Mouse (Mus musculus) megakaryocyte, adult 5-6 weeks (primary cell): ENCODE results near the gene Prkg1. TPM values are rescaled to one million over a fixed set of nuclear protein-coding genes. Genes with fewer than 3 reads are reported as not detected.
A peak's percentile ranks its signal among the peaks of the same experiment; 100 is the strongest.

Experiments
- ATAC-seq: 2 replicates; pipeline ENCODE4 v1.8.0; 2016; ENCODE audit warnings: mild to moderate bottlenecking, inconsistent platforms; ENCODE audit not compliant: poor library complexity, severe bottlenecking
- total RNA-seq, 2 experiments: library from RNA; stranded (forward) in 1 of 2; stranded (reverse) in 1 of 2; fragments of 153-499, 151-499 nt in 1 of 2; fragments of 221-1000, 200-1000 nt in 1 of 2; gene quantifications; 2 replicates each; pipeline versions ENCODE4 v1.2.3 to v1.2.4; 2015 to 2017

Gene Prkg1
- total RNA-seq, 2 experiments from 2014 or later: 0.11 TPM

DNA sequence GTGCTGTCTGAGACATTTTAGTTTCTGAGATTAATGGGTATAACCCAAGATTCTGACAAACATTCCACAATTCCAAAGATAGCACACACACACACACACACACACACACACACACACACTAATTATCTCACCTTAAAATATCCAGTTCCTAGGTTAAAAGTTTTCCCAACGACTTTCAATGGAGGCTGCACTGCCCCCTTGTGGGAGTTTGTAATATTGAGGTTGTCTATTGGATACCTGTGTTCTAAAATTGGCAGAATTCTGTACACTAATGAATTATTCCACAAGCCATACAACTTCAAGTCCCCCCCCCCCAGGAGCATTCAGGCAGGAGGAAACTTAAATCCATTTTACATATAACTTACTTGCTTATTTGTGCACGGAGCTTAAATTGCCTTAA lies 18.2 kb downstream of the Prkg1 start:
- ATAC-seq: peak; percentile 45; the same call in 1 of the 2 replicates

DNA sequence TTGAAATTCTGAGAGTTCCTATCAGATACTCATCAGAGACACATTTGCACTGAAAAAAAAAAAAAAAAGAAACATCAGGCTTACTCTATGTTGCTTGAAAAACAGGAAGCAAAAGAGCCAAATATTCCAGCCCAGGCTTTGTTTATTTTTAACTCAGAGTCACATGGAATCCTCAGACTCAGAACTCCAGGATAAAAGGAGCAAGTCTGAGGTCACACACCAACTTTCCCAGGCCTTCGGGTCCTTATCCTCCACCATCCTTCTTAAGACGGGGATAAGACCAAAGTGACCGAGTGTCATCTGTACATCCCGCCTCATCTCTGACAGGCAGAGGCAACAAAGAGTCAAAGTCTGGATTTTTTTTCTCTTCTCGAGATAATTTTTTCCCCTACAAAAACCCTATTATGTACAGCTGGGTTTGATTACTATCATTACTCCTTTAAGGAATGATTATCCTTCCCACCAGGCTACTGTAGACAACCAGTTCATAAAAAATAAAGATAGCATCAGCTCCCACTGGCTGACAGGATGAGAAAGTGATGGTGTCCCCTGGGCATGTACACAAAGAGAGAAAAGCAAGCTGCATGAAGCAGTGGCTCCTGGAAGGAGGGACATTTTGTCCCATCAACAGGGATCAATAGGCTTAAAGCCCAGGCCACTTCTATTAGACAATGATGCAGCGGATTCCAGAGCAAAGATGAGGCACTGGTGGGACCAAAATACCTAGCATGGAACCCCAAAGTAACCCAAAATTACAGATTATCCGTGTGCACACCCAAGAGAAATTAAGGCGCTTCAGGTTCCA lies 21.4 kb downstream of the Prkg1 start:
- no peak for ATAC-seq

DNA sequence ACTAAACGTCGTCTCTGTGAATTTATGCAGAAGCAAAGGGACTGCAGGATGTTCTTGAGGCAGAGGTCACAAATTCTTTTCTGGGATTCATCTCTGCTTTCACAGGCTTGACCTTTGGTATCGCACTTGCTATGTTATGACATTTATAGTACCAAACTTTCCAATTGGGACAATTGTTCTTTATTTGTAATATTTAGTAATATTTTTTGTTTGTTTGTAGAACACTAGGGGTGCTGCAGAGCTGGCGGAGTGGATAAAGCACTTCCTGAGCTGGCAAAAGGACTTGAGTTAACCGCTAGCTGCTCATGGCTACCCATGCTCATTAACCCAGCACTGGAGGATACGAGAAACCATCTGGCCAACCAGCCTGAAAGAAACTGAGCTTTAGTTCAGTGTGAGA lies 49.9 kb downstream of the Prkg1 start:
- no peak for ATAC-seq

DNA sequence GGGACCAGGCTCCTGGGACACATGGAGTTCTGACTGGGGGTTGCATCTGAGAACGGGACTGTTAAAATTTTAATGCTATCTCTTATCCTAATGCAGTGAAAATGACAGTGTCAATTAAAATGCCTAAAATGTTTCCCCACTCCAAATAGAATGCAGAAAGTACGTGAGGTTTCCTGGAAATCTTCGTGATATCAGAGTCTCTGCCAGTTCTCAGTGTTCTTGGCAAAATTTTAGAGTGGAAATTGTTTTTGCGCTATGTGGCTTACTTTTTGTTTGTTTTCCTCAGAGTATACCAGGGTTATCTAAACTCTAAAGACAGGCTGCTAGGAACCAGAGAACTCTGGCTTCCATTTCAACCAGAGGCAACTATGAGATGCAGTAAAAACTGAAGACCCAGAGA lies 50.4 kb downstream of the Prkg1 start:
- ATAC-seq: no peak

DNA sequence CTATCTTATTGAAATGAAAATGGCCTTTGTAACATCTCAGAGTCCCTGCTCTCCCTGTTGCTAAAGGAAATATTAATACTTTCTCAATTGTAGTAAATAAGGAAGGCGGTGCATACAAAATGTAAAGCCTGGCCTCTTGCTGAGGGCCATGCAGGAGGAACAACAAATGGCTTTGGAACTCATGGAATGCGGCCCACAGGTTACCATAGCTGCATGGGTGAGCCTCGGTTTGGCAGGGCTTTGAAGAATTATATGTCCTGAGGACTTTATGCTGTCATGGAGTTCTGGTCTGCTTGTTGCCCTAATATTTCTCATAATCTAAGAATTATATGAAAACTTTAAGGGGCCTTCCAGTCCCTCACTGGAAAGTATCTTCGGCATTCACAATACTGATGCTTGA lies 51.5 kb downstream of the Prkg1 start:
- ATAC-seq: no peak

DNA sequence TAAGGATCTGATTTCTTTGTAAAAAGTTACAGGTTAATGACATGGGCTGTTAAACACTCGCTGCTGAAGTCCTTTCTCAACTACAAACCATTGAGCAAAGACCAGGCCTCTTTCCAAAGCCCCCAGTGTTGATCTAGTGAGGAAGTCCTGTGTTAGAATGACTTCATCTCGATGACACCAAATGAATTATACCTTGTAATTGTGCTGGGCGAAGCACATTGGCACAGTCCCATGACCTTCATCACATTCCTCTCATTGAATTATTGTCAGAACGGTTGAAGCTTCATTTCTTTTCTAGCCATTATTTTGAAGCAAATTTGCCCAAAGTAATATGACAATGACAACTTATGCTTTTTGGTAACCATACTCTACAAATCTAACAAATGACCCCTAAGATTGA lies 54.5 kb downstream of the Prkg1 start:
- ATAC-seq: no peak

DNA sequence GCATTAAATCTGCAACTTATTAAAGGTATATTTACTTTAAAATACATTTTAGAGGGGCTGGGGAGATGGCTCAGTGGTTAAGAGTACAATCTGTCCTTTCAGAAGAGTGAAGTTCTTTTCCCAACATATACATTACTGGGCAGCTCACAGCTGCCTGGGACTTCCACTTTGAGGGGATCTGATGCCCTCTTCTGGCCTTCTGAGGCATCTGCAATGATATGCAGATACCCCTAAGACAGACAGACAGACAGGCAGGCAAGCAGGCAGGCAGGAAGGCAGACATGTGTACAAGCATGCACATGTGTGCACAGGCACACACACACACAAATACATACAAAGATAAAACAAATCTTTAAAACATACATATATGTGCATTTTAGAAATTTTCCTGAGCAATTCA lies 60.8 kb downstream of the Prkg1 start:
- no peak for ATAC-seq

DNA sequence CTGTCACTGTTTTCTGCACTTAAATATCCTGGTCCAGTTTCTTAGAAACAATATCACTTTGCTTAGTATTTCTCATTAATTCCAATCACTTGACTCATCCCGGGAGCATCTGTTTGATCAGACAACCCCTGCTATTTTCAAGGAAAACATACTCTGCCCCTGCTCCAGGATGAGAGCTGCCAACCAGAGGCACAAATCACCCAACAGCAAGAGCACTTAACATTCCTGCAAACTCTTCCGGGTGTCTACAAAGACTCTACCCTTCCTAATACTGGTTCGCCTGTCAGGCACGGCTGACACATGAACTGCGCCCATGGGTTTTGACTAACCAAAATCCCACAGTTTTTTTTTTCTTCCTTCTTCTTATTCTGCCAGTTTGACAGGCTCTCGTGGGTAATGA lies 65.9 kb downstream of the Prkg1 start:
- ATAC-seq: no peak

DNA sequence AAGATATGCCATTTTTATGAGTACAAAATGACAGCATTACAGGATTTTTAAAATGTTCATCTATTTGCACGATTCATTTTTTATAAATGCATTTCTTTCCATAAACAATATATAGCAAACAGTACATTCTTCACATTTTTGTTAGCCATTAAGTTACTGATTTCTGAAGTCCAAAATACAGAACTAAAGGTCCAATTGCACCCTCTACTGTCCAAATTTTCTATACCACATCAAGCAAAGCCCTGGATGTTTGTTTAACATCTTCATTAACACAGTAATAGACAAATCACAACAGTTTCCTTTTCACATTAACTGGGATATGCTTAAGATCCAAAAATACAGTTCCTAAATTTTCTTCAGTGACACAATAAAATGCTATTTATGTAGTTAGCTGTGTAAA lies 84.0 kb downstream of the Prkg1 start:
- no peak for ATAC-seq

DNA sequence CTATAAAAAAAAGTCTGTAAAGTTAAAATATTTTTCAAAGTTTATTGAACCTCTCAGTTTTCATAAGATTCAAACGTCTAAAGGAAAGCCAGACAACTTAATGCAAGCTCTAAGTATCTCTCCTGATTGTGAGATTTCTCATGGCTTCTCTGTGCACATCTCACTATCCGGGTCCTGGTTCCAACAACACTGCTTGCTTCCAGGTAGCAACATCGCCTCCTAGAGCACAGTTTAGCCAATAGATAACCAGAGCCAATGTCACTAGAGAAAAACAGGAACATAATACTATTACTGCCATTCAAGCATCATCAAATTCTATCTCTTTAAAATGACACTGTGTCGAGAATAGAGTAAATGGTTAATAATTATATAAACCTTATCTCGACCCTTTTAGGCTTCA lies 86.5 kb downstream of the Prkg1 start:
- no peak for ATAC-seq

DNA sequence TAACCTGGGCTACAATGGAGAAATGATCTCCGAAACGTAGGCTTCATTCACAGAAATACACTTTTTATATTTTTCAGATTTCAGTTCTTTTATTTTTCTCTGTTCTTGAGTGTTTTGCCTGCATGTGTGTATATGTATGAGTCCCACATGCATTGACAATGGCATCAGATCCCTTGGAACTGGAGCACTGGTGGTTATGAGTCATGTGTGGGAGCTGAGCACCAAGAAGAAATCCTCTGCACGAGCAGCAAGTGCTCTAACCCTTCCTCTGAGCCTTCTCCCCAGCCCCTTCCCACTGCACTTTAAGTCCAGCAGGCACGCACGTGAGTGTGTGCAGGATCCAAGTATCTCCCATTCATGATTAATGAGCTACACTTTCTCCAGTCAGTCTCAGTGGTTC lies 93.1 kb downstream of the Prkg1 start:
- ATAC-seq: no peak

DNA sequence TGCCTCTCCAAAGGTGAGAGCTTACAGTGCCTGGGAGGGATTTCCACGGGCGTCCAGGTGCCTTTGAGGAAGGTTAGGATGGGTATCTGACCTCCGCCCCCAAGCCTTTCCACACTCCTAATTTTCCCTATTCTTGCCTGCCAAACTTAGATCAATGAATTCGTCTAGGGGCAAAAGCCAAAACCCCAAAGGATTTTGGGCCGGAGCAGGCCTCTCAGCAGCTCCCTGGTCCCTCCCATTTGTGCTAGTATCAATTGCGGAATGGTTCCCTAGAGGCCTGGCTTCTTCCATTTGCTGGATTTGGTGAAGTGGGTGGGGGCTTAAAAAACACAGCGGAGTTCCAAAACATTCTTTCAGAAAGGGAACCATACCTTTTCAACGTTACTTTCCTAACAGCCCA lies 99.8 kb downstream of the Prkg1 start:
- ATAC-seq: no peak

DNA sequence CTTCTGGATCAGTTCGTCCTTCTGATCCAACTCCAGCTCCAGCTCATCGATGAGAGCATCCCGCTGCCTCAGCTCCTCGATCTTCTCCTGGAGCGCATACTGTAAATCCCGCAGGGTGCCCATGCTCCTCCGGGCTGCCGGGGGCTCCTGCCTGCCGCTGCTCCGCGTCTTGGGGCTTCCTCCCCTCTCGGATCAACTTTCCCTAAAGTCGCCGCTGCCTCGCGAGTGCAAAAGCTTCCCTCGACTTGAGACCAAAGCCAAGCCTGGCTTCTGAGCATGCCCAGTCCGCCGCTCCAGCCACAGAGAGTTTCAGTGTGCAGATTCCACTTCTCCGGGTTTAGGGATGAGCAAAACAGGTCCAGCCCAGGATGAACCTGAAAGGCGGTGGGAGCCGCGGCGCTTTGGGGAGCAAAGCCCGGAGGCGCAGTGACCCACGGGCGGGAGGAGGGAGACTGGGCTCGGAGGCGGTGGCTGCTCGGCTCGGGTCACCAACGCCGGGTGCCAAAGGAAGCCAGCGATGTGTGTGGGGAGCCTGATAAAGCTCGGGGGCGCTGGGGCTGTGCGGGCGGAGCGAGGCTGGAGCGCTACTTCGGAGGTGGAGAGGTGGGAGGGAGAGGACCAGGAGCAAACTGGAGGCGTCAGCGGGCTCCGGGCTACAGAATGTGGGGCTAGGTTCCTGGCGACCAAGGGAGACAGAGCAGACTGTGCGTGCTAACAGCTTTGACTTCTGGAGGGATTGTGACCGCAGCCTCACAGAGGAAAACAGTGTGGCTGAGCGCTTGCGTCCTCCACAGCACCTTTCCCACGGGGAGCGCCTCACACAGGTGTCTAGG lies 100.5 kb downstream of the Prkg1 start:
- peak; percentile 51 for ATAC-seq

DNA sequence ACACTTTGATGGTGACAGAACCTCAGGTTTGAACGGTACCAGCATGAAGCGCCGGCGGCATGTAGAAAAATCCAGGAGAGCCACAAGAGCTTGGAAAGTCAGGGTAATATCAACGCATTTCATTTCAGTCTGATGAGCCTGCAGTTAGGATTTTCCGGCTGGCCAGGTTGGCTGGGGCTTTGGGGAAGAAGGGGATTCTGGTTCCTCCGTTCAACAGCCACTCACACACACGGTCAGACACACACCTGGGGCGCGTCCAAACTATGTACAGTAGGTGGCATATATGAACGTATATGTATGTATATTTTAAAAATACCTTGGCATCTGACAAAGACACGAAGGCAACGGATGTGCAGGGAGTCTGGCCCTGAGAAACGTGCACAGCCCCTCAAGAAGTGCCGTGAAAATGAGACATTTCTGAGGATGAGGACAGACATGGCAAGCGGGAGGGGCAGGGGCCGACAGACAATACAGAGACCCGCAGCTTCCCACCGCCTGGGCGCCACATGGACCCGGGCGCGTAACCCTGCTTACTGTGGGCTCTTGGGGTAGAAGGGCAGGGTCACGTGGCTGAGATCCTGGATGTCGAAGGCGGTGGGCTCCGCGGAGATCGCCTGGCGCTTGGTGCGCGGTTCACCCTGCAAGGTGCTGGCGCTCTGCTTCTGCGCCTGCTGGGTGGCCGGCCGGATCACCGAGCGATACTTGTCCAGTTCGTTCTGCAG lies 101.2 kb downstream of the Prkg1 start:
- no peak for ATAC-seq

DNA sequence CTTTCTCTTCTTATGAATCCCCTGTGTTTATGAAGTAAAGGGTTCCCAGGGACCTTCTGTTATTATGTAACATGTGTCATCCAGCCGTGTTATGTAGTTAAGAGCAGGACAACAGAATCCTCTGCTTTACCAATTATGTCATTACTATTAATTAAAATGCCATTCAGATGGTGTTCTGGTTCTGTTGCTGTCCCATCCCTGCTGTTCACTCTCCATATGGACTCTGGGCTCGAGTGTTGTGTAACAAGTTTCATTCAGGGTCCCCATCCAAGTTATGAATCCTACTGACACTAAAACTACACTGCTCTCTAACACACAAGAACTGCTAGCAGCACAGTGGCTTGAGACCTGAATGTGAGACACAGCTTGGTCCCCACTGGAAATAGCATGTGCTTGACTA lies 102.0 kb downstream of the Prkg1 start:
- ATAC-seq: no peak

DNA sequence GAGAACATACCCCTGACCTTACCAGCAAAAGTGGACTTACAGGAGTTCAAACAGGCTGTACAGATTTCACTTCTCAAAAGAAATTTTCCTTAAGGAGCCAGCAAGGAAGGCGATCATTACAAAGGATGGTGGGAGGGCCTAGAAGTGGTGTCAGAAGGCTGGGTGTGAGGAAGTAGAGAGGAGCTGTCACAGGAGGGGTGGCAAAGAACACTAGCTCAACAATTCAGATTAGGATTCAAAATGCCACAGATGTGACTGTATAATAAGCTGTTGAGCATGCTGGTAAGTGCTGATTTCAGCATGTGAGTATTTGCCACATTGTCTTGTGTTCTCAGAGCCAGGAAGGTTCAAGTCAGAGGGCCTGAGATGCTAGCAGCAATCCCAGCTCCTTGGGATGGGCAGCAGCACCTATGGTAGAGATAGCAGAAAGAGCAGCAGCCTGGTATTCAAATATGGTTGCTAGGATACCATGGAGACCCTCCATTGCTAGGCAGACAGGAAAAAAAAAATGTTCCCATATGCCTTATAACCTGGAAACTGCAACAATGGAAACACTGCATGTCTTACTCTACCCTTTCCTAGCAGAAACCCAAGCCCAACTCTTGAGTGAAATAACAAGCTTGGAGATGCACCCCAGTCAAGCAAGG lies 106.0 kb downstream of the Prkg1 start:
- no peak for ATAC-seq

DNA sequence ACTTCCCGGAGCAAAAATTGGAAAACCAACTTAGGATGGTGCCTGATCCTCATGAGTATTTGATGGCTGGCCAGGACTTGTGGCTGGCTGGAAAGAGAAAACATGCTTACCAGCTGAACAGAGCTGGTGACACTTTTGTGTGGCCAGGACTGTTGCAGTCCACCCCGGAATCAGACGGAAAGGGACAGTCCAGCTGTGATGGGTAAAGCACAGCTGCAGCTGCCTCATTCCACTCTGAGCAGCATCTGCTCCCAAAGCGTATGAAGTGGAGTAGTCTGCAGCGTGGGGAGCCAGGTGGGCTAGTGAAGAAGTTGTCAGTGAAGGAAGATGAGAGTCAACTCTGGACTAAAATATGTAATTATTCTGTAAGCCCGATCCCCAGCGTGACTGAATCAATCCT lies 108.6 kb downstream of the Prkg1 start:
- ATAC-seq: no peak

DNA sequence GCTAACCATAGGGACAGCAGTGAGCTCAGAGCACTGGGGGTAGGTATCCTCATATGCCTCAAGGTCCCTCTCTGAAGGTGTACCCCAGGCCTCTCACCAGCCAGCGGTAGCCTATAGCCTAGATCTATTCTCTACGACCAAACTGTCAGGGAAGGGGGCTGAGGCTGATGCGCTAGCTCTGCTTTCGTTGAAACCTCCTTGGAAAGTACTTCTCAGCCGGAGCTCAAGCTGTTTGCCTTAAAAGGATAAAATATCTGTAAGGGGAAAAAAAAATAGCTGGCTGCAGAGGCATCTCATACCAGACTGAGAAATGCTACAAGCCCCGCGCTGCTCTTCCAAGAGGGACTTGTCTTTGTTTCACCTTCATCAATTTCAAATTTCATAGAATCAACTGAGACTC lies 109.0 kb downstream of the Prkg1 start:
- no peak for ATAC-seq

DNA sequence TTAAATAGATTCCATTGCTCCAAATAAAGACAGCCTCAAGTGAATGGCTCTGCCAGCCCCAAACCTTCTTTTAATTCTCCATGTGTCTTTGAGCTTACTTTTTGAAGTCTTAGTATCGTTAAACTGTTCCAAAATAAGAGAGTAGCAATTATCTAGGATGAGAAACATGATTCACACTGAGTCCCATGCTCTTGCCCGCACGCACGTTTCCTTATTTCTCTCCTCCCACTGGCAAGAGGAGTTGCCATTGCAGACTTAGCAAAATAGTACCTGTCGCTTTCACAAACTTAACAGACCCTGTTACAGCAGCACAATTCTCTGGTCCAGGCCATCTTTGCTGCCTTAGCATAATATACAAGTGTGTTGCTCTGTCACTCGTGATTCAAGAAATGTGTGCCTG lies 110.8 kb downstream of the Prkg1 start:
- no peak for ATAC-seq

DNA sequence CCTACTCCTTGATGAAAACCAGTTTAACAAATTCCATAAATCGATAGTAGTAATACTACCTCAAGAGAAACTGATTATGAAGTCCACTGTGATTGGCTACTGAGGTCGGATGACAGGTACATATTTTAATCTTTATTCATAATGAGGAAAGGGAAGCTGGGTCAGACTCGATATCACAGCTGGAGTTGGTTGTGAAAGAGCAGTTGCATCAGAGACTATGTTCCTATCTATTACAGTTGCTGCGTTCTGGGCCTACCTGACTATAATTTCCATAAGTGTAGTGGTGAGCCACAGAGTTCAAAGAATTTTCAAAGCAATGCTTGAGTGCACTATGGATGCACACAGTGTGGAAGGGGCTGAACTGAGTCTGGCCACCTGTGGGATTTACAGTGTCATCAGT lies 114.4 kb downstream of the Prkg1 start:
- ATAC-seq: 0 out of 2 replicates have a peak, but pooled peaks have one; percentile 47

DNA sequence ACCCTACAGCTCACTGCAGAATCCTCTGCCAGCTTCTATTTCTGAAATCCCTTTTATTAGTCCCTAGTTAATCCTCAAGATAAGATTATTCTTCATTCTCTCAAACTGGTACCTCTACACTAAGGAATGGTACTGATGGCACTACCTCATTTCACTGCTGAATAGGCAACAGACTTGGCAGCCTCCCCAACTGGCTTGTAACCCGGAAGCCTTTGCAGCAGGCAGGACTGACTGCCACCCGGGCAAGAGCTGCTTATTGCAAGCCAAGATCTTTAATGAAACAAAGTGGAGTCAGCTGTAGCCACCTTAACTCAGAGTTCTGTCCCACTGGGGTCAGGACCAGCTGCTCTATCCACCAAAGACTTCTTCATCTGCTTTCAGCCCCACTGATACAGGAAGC lies 117.3 kb downstream of the Prkg1 start:
- no peak for ATAC-seq
